Mouse (Mus musculus) G1E (cell line): ENCODE measurements around the gene Serpine3. TPM values are rescaled to one million over a fixed set of nuclear protein-coding genes. Genes with fewer than 3 reads are reported as not detected.

Experiments
- ATAC-seq: 2 replicates; pipeline ENCODE4 v1.8.0; 2016; ENCODE audit warnings: mild to moderate bottlenecking; ENCODE audit not compliant: insufficient number of reproducible peaks, poor library complexity, low FRiP score, severe bottlenecking; ENCODE audit errors: extremely low read depth
- DNase-seq: peaks from one replicate; pipeline ENCODE4 v3.0.0; 2012; ENCODE audit warnings: low spot score
- H3K27me3 ChIP-seq: 2 replicates; pipeline ENCODE4 v1.6.1; 2012; ENCODE audit warnings: mild to moderate bottlenecking, low read length, inconsistent platforms; ENCODE audit not compliant: insufficient read depth
- H3K36me3 ChIP-seq: replicated peaks from 2 replicates; pipeline ENCODE3; 2012; ENCODE audit warnings: mild to moderate bottlenecking, inconsistent platforms
- H3K4me1 ChIP-seq: 2 replicates; pipeline ENCODE4 v1.6.1; 2012; ENCODE audit warnings: low read depth, low read length, inconsistent platforms, mixed read lengths; ENCODE audit not compliant: insufficient read depth
- H3K4me3 ChIP-seq: 2 replicates; pipeline ENCODE4 v1.5.1; 2012; ENCODE audit warnings: low read depth, mild to moderate bottlenecking, inconsistent platforms, low read length, moderate library complexity, mixed read lengths
- H3K9me3 ChIP-seq: replicated peaks from 2 replicates; pipeline ENCODE4 v1.6.1; 2012; ENCODE audit warnings: inconsistent platforms
- CTCF ChIP-seq: IDR thresholded peaks from 2 replicates; pipeline ENCODE4 v1.5.1; 2012; ENCODE audit warnings: low read depth, low read length, inconsistent platforms, mixed read lengths
- GATA1 ChIP-seq: IDR thresholded peaks from 2 replicates; pipeline ENCODE4 v1.6.1; 2012; ENCODE audit warnings: borderline replicate concordance, low read length, inconsistent platforms, mixed read lengths
- GATA2 ChIP-seq: IDR thresholded peaks from 2 replicates; pipeline ENCODE4 v1.6.1; 2012; ENCODE audit warnings: low read depth, low read length, inconsistent platforms, borderline replicate concordance
- POLR2AphosphoS5 ChIP-seq: IDR thresholded peaks from 2 replicates; pipeline ENCODE4 v1.6.1; 2012; ENCODE audit warnings: low read depth, low read length, inconsistent platforms; ENCODE audit not compliant: insufficient replicate concordance
- TAL1 ChIP-seq: conservative IDR thresholded peaks from 2 replicates; pipeline ENCODE4 v1.6.1; 2012; ENCODE audit warnings: low read depth, low read length, inconsistent platforms, mixed read lengths
- polyA plus RNA-seq: library from polyadenylated mRNA; stranded (reverse); fragments of >175 nt; gene quantifications from 2 replicates; pipeline ENCODE4 v1.2.3, GENCODE M21; 2012
- total RNA-seq, 2 experiments: library from RNA; stranded (forward) in 1 of 2; stranded (reverse) in 1 of 2; fragments of 200-1000 nt in 1 of 2; fragments of >200 nt in 1 of 2; fragmentation: Nextera tagmentation in 1 of 2; gene quantifications; 2 replicates each; pipeline ENCODE4 v1.2.3; 2014 to 2017

Serpine3 gene
- total and polyA plus RNA-seq, 3 experiments, result not detected

DNA sequence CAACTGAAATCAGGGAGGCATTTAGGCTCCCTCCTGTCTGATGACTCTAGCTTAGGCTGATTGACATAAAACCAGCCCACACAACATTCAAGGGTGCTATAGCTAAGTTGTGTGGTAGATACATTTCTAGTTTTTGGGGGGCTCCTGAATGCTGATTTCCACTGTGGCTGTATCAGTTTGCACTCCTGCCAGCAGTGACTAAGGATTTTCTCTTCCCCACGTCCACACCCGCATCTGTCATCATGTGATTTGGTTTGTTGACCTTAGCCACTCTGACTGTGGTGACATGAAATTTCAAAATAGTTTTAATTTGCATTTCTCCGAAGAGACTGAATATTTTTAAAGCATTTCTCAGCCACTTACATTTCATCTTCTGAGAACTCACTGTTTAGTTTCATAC is 6.0 kb upstream of the Serpine3 start:
- no peak overlapping the region for H3K4me3 ChIP-seq
- ATAC-seq, result no peak

DNA sequence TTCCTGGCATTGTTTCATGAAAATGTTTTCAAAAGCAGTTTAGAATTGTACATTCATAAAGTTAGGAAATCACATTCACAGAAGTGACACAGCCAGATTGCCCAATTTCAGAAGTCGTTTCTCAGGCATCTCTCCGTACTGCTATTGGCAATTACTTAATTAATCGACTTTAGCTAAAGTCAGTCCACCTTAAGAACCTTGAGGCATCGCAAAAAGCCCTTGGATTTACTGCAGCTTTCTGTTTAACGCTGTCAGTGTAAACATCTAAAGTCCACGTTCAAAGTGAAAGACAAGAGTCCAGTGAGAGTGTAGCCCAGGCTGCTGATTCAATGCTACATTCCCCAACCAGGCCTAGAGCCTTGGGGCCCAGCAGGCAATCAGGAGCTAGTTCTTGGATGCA is 1.1 kb upstream of the Serpine3 start:
- ATAC-seq (no peak), DNase-seq (no peak)
- Histone ChIP-seq H3K4me1 (no peaks in the 10 kb centered on the region), H3K27me3 (peaks cover 22% of the 10 kb centered on the region), H3K36me3 (no peaks in the 10 kb centered on the region), H3K9me3 (no peaks in the 10 kb centered on the region), H3K4me3 (no peak overlapping the region)
- TF ChIP-seq TAL1, result no peak
- no peak for TF ChIP-seq GATA1
- TF ChIP-seq GATA2, result no peak
- no peak for TF ChIP-seq CTCF
- TF ChIP-seq POLR2AphosphoS5, result no peak

More for the DNA sequence above, 6.0 kb upstream of the Serpine3 start:
- Histone ChIP-seq H3K27me3 (peaks cover 8% of the 10 kb centered on the region; the same call in 1 of the 2 replicates), H3K4me1 (no peaks in the 10 kb centered on the region), H3K9me3 (no peaks in the 10 kb centered on the region), H3K36me3 (no peaks in the 10 kb centered on the region)
- DNase-seq, result no peak
- TF ChIP-seq CTCF (no peak), TAL1 (no peak), GATA1 (no peak), GATA2 (no peak), POLR2AphosphoS5 (no peak)

DNA sequence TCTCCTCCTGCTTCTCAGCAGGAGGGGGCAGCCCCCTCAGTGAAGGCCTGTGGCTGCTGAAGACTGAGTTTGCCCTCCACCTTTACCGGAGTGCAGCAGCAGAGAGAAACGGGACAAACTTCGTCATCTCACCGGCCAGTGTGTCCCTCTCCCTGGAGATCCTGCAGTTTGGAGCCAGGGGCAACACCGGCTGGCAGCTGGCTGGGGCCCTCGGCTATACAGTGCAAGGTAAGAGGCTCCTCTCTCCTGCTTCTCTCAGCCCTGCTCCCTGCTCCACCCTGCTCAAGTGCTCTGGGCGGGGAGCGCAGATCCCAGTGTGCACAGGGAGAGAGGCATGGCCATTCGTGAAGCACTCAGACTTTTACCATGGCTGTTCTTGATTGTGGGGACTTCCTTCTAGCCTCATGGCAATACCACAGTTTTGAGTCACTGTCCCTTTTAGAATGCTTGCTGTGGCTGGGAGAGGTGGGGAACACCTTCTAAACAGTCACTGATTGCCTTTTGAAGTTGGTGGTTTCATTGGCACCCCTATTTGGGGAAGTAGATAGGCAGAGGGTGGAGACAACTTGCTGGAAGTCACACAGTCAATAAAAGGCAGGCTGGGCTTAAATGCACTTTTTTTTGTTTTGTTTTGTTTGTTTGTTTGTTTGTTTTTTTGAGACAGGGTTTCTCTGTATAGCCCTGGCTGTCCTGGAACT is 1.7 kb downstream of the Serpine3 start:
- Histone ChIP-seq H3K4me1 (no peaks in the 10 kb centered on the region), H3K27me3 (peaks cover 35% of the 10 kb centered on the region), H3K9me3 (no peaks in the 10 kb centered on the region), H3K36me3 (no peaks in the 10 kb centered on the region), H3K4me3 (no peak overlapping the region)
- no peak for TF ChIP-seq TAL1
- no peak for TF ChIP-seq CTCF
- no peak for TF ChIP-seq GATA1
- no peak for TF ChIP-seq GATA2
- TF ChIP-seq POLR2AphosphoS5, result no peak
- no peak for DNase-seq
- ATAC-seq, result no peak

DNA sequence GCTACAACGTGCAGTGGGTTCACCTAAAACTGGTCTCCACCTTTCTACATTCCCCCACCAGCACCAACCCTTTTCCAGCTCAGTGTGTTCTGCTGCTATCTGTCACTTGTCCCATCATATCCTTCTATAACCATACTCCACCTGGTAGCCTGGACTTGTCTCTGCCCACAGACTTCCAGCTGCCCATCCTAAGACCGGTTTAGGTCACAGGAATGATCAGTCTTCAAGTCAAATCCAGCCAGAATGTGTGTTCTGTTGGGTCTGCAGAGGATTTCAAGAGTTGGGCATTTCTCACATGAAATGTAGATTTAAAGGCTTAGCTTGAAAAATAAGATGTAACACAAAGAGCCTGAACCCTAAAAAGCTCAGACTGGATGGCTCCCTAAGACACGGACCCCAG is 10.2 kb downstream of the Serpine3 start:
- Histone ChIP-seq H3K4me3 (no peak overlapping the region), H3K4me1 (no peaks in the 10 kb centered on the region), H3K27me3 (peaks cover 44% of the 10 kb centered on the region), H3K36me3 (no peaks in the 10 kb centered on the region), H3K9me3 (no peaks in the 10 kb centered on the region)
- TF ChIP-seq GATA2 (no peak), TAL1 (no peak), GATA1 (no peak), POLR2AphosphoS5 (no peak), CTCF (no peak)
- DNase-seq, result no peak
- no peak for ATAC-seq

- H3K27me3 ChIP-seq, result no peaks in the 10 kb centered on the region
- H3K36me3 ChIP-seq, result peaks cover 45% of the 10 kb centered on the region
- no peak for DNase-seq
- TF ChIP-seq POLR2AphosphoS5 (no peak), GATA2 (no peak), GATA1 (no peak), TAL1 (no peak)
- H3K9me3 ChIP-seq, result no peaks in the 10 kb centered on the region
- no peak for ATAC-seq
- H3K4me3 ChIP-seq, result no peak overlapping the region
- H3K4me1 ChIP-seq, result peaks cover 10% of the 10 kb centered on the region; the same call in 1 of the 2 replicates
Observed at GRCm38 (mm10) chr14:62718161-62718560, 54.7 kb downstream of the Serpine3 start.

GRCm38 (mm10) chr14:62721625-62722024 is 58.2 kb downstream of the Serpine3 start:
- Histone ChIP-seq H3K27me3 (no peaks in the 10 kb centered on the region), H3K36me3 (peaks cover 37% of the 10 kb centered on the region), H3K4me3 (no peak overlapping the region), H3K9me3 (no peaks in the 10 kb centered on the region), H3K4me1 (peaks cover 17% of the 10 kb centered on the region; the same call in 1 of the 2 replicates)
- no peak for DNase-seq
- no peak for ATAC-seq
- TF ChIP-seq GATA1, result no peak
- TF ChIP-seq CTCF, result no peak
- TF ChIP-seq TAL1, result no peak
- TF ChIP-seq GATA2, result no peak
- no peak for TF ChIP-seq POLR2AphosphoS5
